Mouse (Mus musculus) lung, postnatal 14 days (tissue): ENCODE measurements around the gene Mmd2.
A peak's percentile ranks its signal among the peaks of the same experiment; 100 is the strongest.

Experiments
- DNase-seq: peaks from one replicate; pipeline ENCODE4 v3.0.0; 2021

Gene Mmd2

GRCm38 (mm10) chr5:142604379-142604778 lies 4.2 kb downstream of the Mmd2 start:
- DNase-seq, result no peak

GRCm38 (mm10) chr5:142597648-142598390 lies 10.8 kb downstream of the Mmd2 start:
- no peak for DNase-seq

DNA sequence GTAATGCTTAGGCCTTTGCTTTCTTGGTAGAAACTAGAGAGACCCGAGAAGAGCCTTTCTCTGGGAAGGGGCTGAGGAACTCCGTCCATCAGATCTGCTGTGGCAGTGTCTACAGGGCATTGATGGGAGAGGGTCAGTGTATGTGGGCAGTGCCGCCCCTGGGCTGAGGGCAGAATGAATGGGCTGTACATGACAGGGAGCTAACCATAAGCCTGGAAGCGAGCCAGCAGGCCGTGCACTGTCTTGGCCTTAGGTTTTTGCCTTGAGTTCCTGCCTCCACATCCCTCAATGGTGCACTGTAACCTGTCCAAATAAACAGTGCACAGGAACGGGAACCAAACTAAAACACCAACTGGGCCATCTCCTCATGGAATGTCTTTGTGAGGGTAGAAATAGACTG lies 11.9 kb downstream of the Mmd2 start:
- no peak for DNase-seq

DNA sequence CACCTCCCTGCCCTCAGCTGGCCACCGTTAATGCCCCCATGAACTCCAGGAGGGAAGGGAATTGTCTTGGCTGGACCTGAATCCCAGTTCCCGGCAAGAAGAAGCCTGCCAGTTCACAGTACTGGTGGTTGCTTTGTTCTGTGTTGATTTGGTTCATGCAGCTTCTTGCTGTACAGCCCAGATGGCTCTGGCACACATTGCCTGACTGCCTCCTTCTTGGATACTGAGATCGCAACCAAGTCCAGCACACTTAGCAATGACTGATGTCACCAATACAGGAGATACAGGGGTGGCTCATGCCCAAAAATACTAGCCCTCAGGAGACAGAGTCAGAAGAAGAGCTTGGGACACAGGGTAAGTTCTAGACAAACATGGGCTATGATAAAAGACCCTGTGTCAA lies 12.9 kb downstream of the Mmd2 start:
- no peak for DNase-seq

GRCm38 (mm10) chr5:142590953-142591616 lies 17.5 kb downstream of the Mmd2 start:
- no peak for DNase-seq

- DNase-seq, result no peak
These were observed 24.9 kb downstream of the Mmd2 start for GRCm38 (mm10) chr5:142583616-142584126.

GRCm38 (mm10) chr5:142581517-142581916 lies 27.1 kb downstream of the Mmd2 start:
- peak; percentile 53 for DNase-seq

GRCm38 (mm10) chr5:142578192-142578591 lies 30.4 kb downstream of the Mmd2 start:
- no peak for DNase-seq

GRCm38 (mm10) chr5:142576832-142577231 lies 31.8 kb downstream of the Mmd2 start:
- no peak for DNase-seq

DNA sequence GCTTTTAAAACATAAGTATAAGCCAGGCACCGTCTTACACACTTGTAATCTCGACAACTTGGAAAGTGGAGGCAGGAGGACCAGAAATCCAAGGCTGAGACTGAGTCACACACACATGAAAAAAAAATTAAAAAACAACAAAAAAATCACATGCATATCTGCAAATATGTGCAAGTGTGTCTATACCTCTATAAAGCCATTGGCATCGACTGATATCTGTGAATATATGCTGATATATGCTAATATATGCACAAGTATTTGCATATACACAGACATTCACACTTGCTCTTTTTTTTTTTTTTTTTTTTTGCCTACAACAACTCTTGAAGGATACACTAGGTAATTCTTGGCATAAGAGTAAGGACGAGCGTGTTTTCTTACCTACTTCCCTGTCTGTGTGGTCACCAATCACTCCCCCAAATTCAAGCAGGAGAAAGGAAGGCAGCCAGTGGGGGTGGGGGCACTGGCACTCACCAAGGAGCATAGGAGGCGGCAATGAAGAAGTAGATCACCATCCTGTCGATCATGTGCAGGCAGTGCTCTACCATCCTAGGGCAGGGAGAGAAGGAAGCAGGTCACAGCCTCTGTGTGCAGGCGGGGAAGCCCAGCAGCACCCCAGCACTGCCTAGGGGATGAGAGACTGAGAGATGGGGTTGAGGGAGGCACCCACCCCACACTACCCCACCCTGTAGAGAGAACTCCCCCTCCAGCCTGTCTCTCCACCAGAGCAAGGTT lies 34.1 kb downstream of the Mmd2 start:
- DNase-seq, result no peak

- DNase-seq, result no peak
These were observed 44.0 kb downstream of the Mmd2 start for GRCm38 (mm10) chr5:142564606-142565005.

- DNase-seq, result no peak
These were observed 48.3 kb downstream of the Mmd2 start for GRCm38 (mm10) chr5:142560261-142560660.

- DNase-seq, result peak; percentile 71
These were observed 51.1 kb downstream of the Mmd2 start for GRCm38 (mm10) chr5:142557397-142558067.

GRCm38 (mm10) chr5:142556721-142557120 lies 51.9 kb downstream of the Mmd2 start:
- no peak for DNase-seq

GRCm38 (mm10) chr5:142555866-142556265 lies 52.7 kb downstream of the Mmd2 start:
- no peak for DNase-seq

GRCm38 (mm10) chr5:142550706-142551652 lies 57.6 kb downstream of the Mmd2 start, which contains the start of gene Radil:
TSS of gene Radil (minus strand) at chr5:142551098.
- peak; percentile 96 for DNase-seq

- peak; percentile 17 for DNase-seq
These were observed 58.5 kb downstream of the Mmd2 start for GRCm38 (mm10) chr5:142549961-142550705.

DNA sequence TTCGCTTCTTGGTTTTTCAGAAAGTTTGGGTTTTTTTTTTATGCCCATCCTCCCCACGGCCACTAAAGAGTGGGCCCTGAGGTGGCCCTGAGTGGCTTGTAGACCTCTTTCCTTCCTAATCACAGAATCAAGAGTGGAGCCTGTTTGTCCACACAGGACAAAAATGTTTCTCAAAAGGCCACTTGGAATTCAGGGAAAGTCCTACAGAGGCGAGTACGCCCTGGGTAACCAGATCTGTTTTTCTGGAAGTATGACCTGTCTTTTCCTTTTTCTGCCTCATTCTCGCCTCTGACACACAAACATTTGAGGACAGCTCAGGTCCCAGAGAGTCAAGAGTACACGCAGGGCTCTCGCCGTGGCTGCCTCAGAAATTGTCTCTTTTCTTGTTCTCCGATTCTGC lies 59.2 kb downstream of the Mmd2 start:
- no peak for DNase-seq

DNA sequence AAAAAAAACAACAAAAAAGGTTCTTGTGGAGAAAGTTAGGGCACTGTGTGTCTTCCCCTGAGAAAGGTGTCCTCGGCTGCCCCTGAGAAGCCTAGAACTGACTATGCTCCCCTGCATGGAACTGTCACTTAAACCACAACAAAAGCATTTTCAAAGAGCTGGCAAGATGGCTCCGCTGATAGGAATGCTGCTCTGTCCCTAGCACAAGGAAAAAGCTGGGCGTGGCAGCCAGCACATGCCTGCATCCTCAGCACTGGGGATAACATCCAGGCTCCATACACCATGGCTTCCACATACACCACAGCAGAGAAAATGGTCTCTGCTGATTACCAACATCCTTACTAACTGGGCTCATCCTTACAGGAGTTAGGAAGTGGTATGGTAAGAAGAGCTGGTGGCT lies 61.5 kb downstream of the Mmd2 start:
- DNase-seq, result no peak

GRCm38 (mm10) chr5:142546344-142546743 lies 62.3 kb downstream of the Mmd2 start:
- DNase-seq, result no peak
